Mouse (Mus musculus): ENCODE measurements at regions not wholly inside any gene's neighbourhood (a gene's known extent, or its start where the extent isn't known, plus 50 kb on each side); places are given as distances from the start of the nearest gene placed in this dataset.

- Histone ChIP-seq H3K4me3 (ENCODE audit: control insufficient read depth in 1 of 2, insufficient read depth in 1 of 2, low read depth in 2 of 2, low read length in 2 of 2) (no peak overlapping the region), H3K27me3 (ENCODE audit: control insufficient read depth in 1 of 2, insufficient read depth in 2 of 2, low read length in 2 of 2) (no peaks in the 10 kb centered on the region), H3K27ac (ENCODE audit: control insufficient read depth, low read depth, low read length) (no peak overlapping the region), H3K36me3 (ENCODE audit: control insufficient read depth in 1 of 2, insufficient read depth in 2 of 2, low read length in 2 of 2) (no peaks in the 10 kb centered on the region), H3K9ac (ENCODE audit: control insufficient read depth, low read depth, low read length, poor library complexity, severe bottlenecking) (no peak overlapping the region), H3K9me3 (replicated peaks; ENCODE audit: insufficient read depth, low read length) (no peaks in the 10 kb centered on the region), H3K4me1 (ENCODE audit: control insufficient read depth in 1 of 2, insufficient read depth in 2 of 2, low read length in 2 of 2) (no peaks in the 10 kb centered on the region), H3K79me2 (ENCODE audit: control insufficient read depth, insufficient read depth, low read length, poor library complexity) (no peaks in the 10 kb centered on the region)
- no peak for DNase-seq (ENCODE audit: low read depth, low spot score)
- TF ChIP-seq CHD1 (IDR thresholded peaks at IDR 0.05; ENCODE audit: low read depth, low read length) (no peak), MAFK (IDR thresholded peaks at IDR 0.05; ENCODE audit: borderline replicate concordance, low read depth, low read length) (no peak), MAZ (IDR thresholded peaks at IDR 0.05; ENCODE audit: low read depth, low read length) (no peak), USF2 (IDR thresholded peaks at IDR 0.05; ENCODE audit: borderline replicate concordance in 1 of 2, insufficient read depth in 1 of 2, low read depth in 1 of 2, low read length in 2 of 2) (no peak), MYB (IDR thresholded peaks at IDR 0.05; ENCODE audit: low read depth, low read length) (no peak), MXI1 (IDR thresholded peaks at IDR 0.05; ENCODE audit: low read depth, low read length) (no peak), SMC3 (IDR thresholded peaks at IDR 0.05; ENCODE audit: low read depth, low read length) (no peak)
Measured at GRCm38 (mm10) chr7:124748396-124748795, 696.1 kb upstream of the Kdm8 start.

GRCm38 (mm10) chr7:124759084-124759483 is 685.4 kb upstream of the Kdm8 start:
- H3K9ac ChIP-seq (ENCODE audit: control insufficient read depth, low read depth, low read length, poor library complexity, severe bottlenecking): no peak overlapping the region

GRCm38 (mm10) chr7:124777822-124778221 is 666.7 kb upstream of the Kdm8 start:
- H3K36me3 ChIP-seq (ENCODE audit: control insufficient read depth in 1 of 2, insufficient read depth in 2 of 2, low read length in 2 of 2): no peaks in the 10 kb centered on the region
- H3K27ac ChIP-seq (ENCODE audit: control insufficient read depth, low read depth, low read length): no peak overlapping the region
- TF ChIP-seq NRF1 (IDR thresholded peaks at IDR 0.05; ENCODE audit: insufficient read depth, low read depth, low read length, poor library complexity, severe bottlenecking) (no peak), TBP (IDR thresholded peaks at IDR 0.05; ENCODE audit: low read depth, low read length) (no peak)
- DNase-seq (ENCODE audit: low read depth, low spot score): no peak
- no peaks in the 10 kb centered on the region for H3K4me1 ChIP-seq (ENCODE audit: control insufficient read depth in 1 of 2, insufficient read depth in 2 of 2, low read length in 2 of 2)
- H3K27me3 ChIP-seq (ENCODE audit: control insufficient read depth in 1 of 2, insufficient read depth in 2 of 2, low read length in 2 of 2): no peaks in the 10 kb centered on the region
- H3K9me3 ChIP-seq (replicated peaks; ENCODE audit: insufficient read depth, low read length): no peaks in the 10 kb centered on the region
- H3K9ac ChIP-seq (ENCODE audit: control insufficient read depth, low read depth, low read length, poor library complexity, severe bottlenecking): no peak overlapping the region
- no peak overlapping the region for H3K4me3 ChIP-seq (ENCODE audit: control insufficient read depth in 1 of 2, insufficient read depth in 1 of 2, low read depth in 2 of 2, low read length in 2 of 2)
- no peaks in the 10 kb centered on the region for H3K79me2 ChIP-seq (ENCODE audit: control insufficient read depth, insufficient read depth, low read length, poor library complexity)

More at GRCm38 (mm10) chr7:124759084-124759483, 685.4 kb upstream of the Kdm8 start:
- no peaks in the 10 kb centered on the region for H3K27me3 ChIP-seq (ENCODE audit: control insufficient read depth in 1 of 2, insufficient read depth in 2 of 2, low read length in 2 of 2)
- H3K79me2 ChIP-seq (ENCODE audit: control insufficient read depth, insufficient read depth, low read length, poor library complexity): no peaks in the 10 kb centered on the region
- H3K9me3 ChIP-seq (replicated peaks; ENCODE audit: insufficient read depth, low read length): no peaks in the 10 kb centered on the region
- TF ChIP-seq ZKSCAN1 (IDR thresholded peaks at IDR 0.05; ENCODE audit: low read depth, low read length) (no peak), MXI1 (IDR thresholded peaks at IDR 0.05; ENCODE audit: low read depth, low read length) (no peak), JUND (IDR thresholded peaks at IDR 0.05; ENCODE audit: low read depth, low read length) (no peak), ZC3H11A (IDR thresholded peaks at IDR 0.05; ENCODE audit: low read depth, low read length) (no peak), ETS1 (IDR thresholded peaks at IDR 0.05; ENCODE audit: low read depth, low read length) (no peak), HCFC1 (IDR thresholded peaks at IDR 0.05; ENCODE audit: low read depth, low read length) (no peak), GABPA (IDR thresholded peaks at IDR 0.05; ENCODE audit: low read depth, low read length) (no peak), MAFK (IDR thresholded peaks at IDR 0.05; ENCODE audit: borderline replicate concordance, low read depth, low read length) (no peak), POLR2A (IDR thresholded peaks at IDR 0.05; ENCODE audit: control insufficient read depth in 1 of 2, insufficient read depth in 1 of 2, low read depth in 1 of 2, low read length in 2 of 2, poor library complexity in 1 of 2) (no peak), POLR2AphosphoS2 (IDR thresholded peaks at IDR 0.05; ENCODE audit: low read length) (no peak), RAD21 (IDR thresholded peaks at IDR 0.05; ENCODE audit: low read depth, low read length) (no peak), MYB (IDR thresholded peaks at IDR 0.05; ENCODE audit: low read depth, low read length) (no peak)
- H3K4me3 ChIP-seq (ENCODE audit: control insufficient read depth in 1 of 2, insufficient read depth in 1 of 2, low read depth in 2 of 2, low read length in 2 of 2): no peak overlapping the region
- H3K27ac ChIP-seq (ENCODE audit: control insufficient read depth, low read depth, low read length): no peak overlapping the region
- no peaks in the 10 kb centered on the region for H3K36me3 ChIP-seq (ENCODE audit: control insufficient read depth in 1 of 2, insufficient read depth in 2 of 2, low read length in 2 of 2)
- DNase-seq (ENCODE audit: low read depth, low spot score): no peak
- H3K4me1 ChIP-seq (ENCODE audit: control insufficient read depth in 1 of 2, insufficient read depth in 2 of 2, low read length in 2 of 2): no peaks in the 10 kb centered on the region

Data from MEL (cell line).